Mouse (Mus musculus) embryonic facial prominence, embryonic 14.5 days (tissue): ENCODE data around the gene Anapc10. TPM values are rescaled to one million over a fixed set of nuclear protein-coding genes. Genes with fewer than 3 reads are reported as not detected.
A peak's percentile ranks its signal among the peaks of the same experiment; 100 is the strongest.
"Not testable (repeated sequence)": the region's sequence is repeated elsewhere in the genome, so short reads cannot be mapped to it uniquely, and the experiment has no call there.

ENCODE experiments used
- ATAC-seq: fragments of 200-750 bp; cut with Nextera tagmentation; 2 replicates; pipeline ENCODE4 v1.8.0; 2017; ENCODE audit warnings: low read depth, moderate number of reproducible peaks, moderate TSS enrichment
- DNase-seq: peaks from one replicate; pipeline ENCODE4 v3.0.0-alpha.2; 2015; ENCODE audit warnings: low spot score
- H3K27ac ChIP-seq: fragments of 300-500 bp; sonication (generic); replicated peaks from 2 replicates; pipeline ENCODE4 v1.5.1; 2014; ENCODE audit warnings: low read depth, mild to moderate bottlenecking, low read length, moderate library complexity
- H3K27me3 ChIP-seq: fragments of 300-500 bp; sonication (generic); replicated peaks from 2 replicates; pipeline ENCODE4 v1.6.1; 2014; ENCODE audit warnings: low read length; ENCODE audit not compliant: control insufficient read depth, insufficient read depth
- H3K36me3 ChIP-seq: fragments of 300-500 bp; sonication (generic); 2 replicates; pipeline ENCODE4 v1.6.1; 2014; ENCODE audit warnings: low read length, mixed read lengths; ENCODE audit not compliant: control insufficient read depth, insufficient read depth
- H3K4me1 ChIP-seq: fragments of 300-500 bp; sonication (generic); 2 replicates; pipeline ENCODE4 v1.6.1; 2014; ENCODE audit warnings: antibody characterized with exemption, low read length; ENCODE audit not compliant: control insufficient read depth, insufficient read depth
- H3K4me2 ChIP-seq: fragments of 300-500 bp; sonication (generic); 2 replicates; pipeline ENCODE4 v1.6.1; 2014; ENCODE audit warnings: low read depth, mild to moderate bottlenecking, low read length, moderate library complexity, mixed read lengths
- H3K4me3 ChIP-seq: fragments of 300-500 bp; sonication (generic); 2 replicates; pipeline ENCODE4 v1.5.1; 2014; ENCODE audit warnings: low read depth, mild to moderate bottlenecking, low read length
- H3K9ac ChIP-seq: fragments of 300-500 bp; sonication (generic); 2 replicates; pipeline ENCODE4 v1.6.1; 2014; ENCODE audit warnings: low read depth, mild to moderate bottlenecking, low read length, moderate library complexity, mixed read lengths
- H3K9me3 ChIP-seq: fragments of 300-500 bp; sonication (generic); 2 replicates; pipeline ENCODE4 v1.6.1; 2016; ENCODE audit warnings: low read length; ENCODE audit not compliant: control insufficient read depth
- WGBS: fragments of 180-500 bp; shearing (Covaris S2); extraction: QIAGEN DNeasy Blood & Tissue Kit; methylation state at CpG from one replicate; pipeline ENCODE4 v1.1.7; 2014; 5-methylcytosine and 5-hydroxymethylcytosine counted together
- polyA plus RNA-seq: library from polyadenylated mRNA; unstranded; fragments of >200 nt; fragmentation: Nextera tagmentation; extraction: Ambion mirVana; gene quantifications from 2 replicates; pipeline ENCODE4 v1.2.1, GENCODE M21; 2014

Gene Anapc10
- polyA plus RNA-seq, 1 experiment from 2014 or later, result 40.0 TPM

DNA sequence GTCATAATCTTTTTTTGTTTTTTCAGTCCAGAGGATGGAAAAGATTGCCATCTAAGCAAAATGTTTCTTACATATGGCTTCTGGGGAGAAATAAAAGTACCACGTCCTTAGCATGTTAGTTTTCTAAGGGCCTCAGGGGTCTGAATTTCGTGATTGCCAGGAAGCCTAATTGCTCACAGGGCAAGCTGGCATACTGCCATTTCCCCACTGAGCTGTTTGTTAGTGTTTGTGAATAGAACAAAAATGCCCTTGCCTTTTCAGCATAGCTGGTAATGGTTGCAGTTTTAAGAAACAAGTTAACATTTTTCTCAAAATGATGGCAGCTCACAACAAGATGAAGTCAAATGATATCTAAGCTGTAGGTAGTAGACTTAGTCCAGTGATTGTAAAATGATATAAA, 38.7 kb downstream of the Anapc10 start:
- peak; percentile 59 for DNase-seq
- Histone ChIP-seq H3K9ac (no peak overlapping the region), H3K27ac (no peak overlapping the region), H3K27me3 (no peaks in the 10 kb centered on the region), H3K4me3 (no peak overlapping the region), H3K4me2 (no peak overlapping the region), H3K9me3 (no peaks in the 10 kb centered on the region), H3K36me3 (peaks cover 11% of the 10 kb centered on the region), H3K4me1 (no peaks in the 10 kb centered on the region)
- ATAC-seq, result no peak
- 16% methylated on average over 2 of the region's 2 CpGs for WGBS

DNA sequence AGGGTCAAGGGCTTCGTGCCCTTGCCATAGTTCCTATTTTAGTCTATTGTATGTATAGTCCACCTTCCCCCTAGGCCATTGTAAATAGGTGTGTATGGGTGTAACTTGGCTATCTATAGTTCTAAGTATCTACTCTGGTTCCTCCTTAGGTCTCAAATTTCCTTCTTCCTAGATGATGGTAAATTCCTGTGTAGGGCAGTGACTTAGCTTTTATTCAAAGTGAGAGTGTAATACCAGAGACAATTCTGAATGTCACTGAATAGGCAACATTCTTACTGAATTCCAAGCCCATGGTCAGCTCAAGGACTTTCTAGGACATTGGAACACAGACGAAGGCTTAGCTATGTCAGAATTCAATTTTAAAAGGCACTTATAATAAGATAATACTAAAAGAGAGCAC, 83.3 kb downstream of the Anapc10 start:
- DNase-seq, ATAC-seq, H3K27ac ChIP-seq, H3K4me2 ChIP-seq, H3K4me1 ChIP-seq, H3K4me3 ChIP-seq, H3K36me3 ChIP-seq, H3K27me3 ChIP-seq, H3K9me3 ChIP-seq, H3K9ac ChIP-seq: not testable (repeated sequence)
- 90% methylated on average over 2 of the region's 2 CpGs for WGBS

DNA sequence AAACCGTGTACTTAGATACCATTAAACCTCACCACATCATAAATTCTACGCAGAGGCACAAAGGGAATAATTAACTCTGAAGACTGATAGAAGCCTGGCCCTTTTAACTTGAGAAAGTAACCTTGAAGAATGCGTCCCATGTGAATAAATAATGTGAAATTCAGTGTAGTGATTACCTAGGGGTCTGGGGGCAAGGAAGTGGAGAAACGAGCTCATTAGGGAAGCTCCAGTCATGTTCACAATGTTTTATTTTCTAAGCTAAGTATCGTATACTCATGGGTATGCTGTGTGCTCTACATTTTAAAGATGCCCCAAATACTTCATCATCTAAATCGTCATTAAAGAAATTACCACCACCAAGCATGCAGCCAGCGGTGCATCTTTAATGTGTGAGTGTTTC, 85.1 kb downstream of the Anapc10 start:
- H3K36me3 ChIP-seq, result no peaks in the 10 kb centered on the region
- 72% methylated on average over 7 of the region's 7 CpGs for WGBS
- no peak overlapping the region for H3K27ac ChIP-seq
- no peak overlapping the region for H3K4me3 ChIP-seq
- no peaks in the 10 kb centered on the region for H3K27me3 ChIP-seq
- no peak overlapping the region for H3K4me2 ChIP-seq
- DNase-seq (no peak), ATAC-seq (no peak; the same call in 1 of the 2 replicates)
- H3K9me3 ChIP-seq, result no peaks in the 10 kb centered on the region
- H3K9ac ChIP-seq, result no peak overlapping the region
- H3K4me1 ChIP-seq, result no peaks in the 10 kb centered on the region

DNA sequence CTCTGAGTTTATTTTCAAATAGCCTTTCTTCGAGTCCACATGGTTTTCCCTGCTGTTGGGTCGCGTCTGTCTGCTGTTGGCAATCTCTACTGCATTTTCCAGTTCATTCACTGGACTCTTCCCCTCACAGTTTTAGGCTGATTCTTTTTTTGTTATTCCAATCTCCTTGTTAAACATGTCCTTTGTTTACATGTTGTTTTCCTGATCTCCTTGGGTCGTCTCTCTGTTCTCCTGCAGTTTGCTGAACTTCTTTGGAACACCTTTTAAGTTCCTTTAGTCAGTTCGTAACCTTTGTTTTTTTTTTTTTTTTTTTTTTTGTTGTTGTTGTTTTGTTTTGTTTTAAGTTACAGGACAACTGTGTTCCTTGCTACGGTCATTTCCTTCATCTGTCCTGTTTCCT, 92.9 kb downstream of the Anapc10 start:
- DNase-seq (no peak), ATAC-seq (no peak)
- 80% methylated on average over 6 of the region's 6 CpGs for WGBS
- no peak overlapping the region for H3K4me3 ChIP-seq
- H3K36me3 ChIP-seq, result no peaks in the 10 kb centered on the region
- H3K27ac ChIP-seq, result no peak overlapping the region
- no peak overlapping the region for H3K4me2 ChIP-seq
- no peaks in the 10 kb centered on the region for H3K4me1 ChIP-seq
- H3K27me3 ChIP-seq, result no peaks in the 10 kb centered on the region
- no peaks in the 10 kb centered on the region for H3K9me3 ChIP-seq
- H3K9ac ChIP-seq, result no peak overlapping the region

DNA sequence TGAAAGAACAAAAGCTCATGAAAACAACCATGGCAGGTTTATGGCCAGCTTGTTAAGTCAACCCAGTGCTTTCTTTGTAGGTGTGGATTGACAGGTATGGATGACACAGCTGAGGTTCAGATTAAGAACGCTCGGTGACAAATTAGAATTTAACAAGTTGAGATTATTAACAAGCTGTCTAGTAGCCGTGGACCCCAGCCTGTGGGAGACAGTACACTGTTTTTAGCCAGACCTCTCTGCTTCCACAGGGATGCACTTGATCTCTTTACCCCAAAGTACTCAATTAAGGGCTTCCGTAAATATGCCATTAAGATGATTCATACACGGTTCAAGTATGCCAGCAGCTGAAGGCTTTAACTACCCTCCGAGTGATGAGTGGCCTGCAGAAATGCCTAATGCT, 95.4 kb downstream of the Anapc10 start:
- DNase-seq, result no peak
- Histone ChIP-seq H3K27ac (no peak overlapping the region), H3K4me2 (no peak overlapping the region), H3K9ac (no peak overlapping the region), H3K4me3 (no peak overlapping the region), H3K4me1 (no peaks in the 10 kb centered on the region), H3K9me3 (no peaks in the 10 kb centered on the region), H3K27me3 (no peaks in the 10 kb centered on the region), H3K36me3 (no peaks in the 10 kb centered on the region)
- ATAC-seq, result no peak
- 55% methylated on average over 6 of the region's 6 CpGs for WGBS

DNA sequence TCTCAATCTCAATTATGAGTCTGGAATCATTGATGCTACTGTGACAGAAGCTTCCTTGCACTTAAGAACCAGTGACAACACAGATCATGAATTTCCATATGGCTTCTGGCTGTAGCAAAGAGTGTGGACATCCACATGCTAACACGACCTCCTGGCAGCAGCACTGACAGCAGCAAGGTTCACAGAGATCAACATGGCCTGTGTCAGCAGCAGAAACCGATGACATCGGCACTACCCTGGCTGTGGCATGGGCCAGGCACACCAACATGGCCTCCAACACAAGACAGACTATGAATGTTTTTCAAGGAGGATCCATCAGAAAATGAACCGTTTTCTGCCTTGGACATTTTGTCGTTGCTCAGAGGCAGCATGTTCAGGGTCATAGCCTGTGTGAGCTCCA, 114.9 kb downstream of the Anapc10 start:
- Histone ChIP-seq H3K27me3 (no peaks in the 10 kb centered on the region), H3K9ac (no peak overlapping the region), H3K36me3 (no peaks in the 10 kb centered on the region), H3K4me1 (peaks cover 7% of the 10 kb centered on the region; the same call in 1 of the 2 replicates), H3K4me3 (no peak overlapping the region), H3K9me3 (no peaks in the 10 kb centered on the region), H3K27ac (no peak overlapping the region), H3K4me2 (no peak overlapping the region)
- ATAC-seq (no peak), DNase-seq (no peak)
- 83% methylated on average over 5 of the region's 5 CpGs for WGBS

Other genes starting within 250 kb of the Anapc10 start
- 22.2 and 24.0 TPM in 2 replicates for gene Otud4, start 72.2 kb upstream of the Anapc10 start, polyA plus RNA-seq
- gene Abce1, start 80 bp upstream of the Anapc10 start, polyA plus RNA-seq, result 77.8 and 87.4 TPM in 2 replicates